Mouse (Mus musculus): ENCODE measurements around the gene Ubqlnl.

DNA sequence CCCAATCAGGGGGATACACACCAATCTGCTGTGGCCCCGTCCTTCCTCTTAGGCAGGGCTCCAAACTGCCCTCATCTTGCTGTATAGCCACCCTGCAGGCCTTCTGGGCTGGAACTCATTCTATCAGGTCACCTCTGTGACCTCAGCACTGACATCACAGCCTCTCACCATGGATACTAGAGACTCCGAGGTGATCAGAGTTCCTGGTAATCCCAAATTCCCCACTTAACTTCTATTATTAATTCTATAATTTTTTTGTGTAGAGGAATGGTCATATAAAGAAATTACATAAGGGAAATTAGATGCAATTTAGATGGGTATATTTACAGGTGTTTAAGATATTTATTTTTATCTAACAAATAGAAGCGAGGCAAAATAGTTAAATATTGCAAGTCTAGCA, 7.2 kb downstream of the Ubqlnl start, which contains the start of gene Ubqln3:
- TF ChIP-seq CTCF (IDR thresholded peaks at IDR 0.05; ENCODE audit: extremely low read depth, insufficient read depth, low read length) (no peak), POLR2A (IDR thresholded peaks at IDR 0.05; ENCODE audit: extremely low read depth, insufficient read depth, low read length) (no peak)

Data from cortical plate, adult 2 months (tissue).